ENCODE assay signal across 8 mouse cellular contexts in genomic region chr2:78868951-78869720, GRCm38 (mm10). TPM values are rescaled to one million over a fixed set of nuclear protein-coding genes. Genes with fewer than 3 reads are reported as not detected.
A peak's percentile ranks its signal among the peaks of the same experiment; 100 is the strongest.
DNase-seq lines count a peak whose midpoint lies in the region; ATAC-seq lines count a peak whose summit lies in the region.

No protein-coding gene starts in this region.

- under 1% methylated on average over 63 of the region's 114 CpGs for WGBS in hindbrain, embryonic 16.5 days

- H3K36me3 ChIP-seq in hindbrain, embryonic 16.5 days (ENCODE audit: control insufficient read depth, insufficient read depth, low read length): no peaks in the 10 kb centered on the region
- H3K36me3 ChIP-seq in megakaryocyte, embryonic 14.5 days (replicated peaks; ENCODE audit: low read length): peaks cover 14% of the 10 kb centered on the region

- peak overlapping the region; percentile 97 for H3K27ac ChIP-seq in hindbrain, embryonic 16.5 days (ENCODE audit: low read depth, low read length)

- peak overlapping the region; percentile 98 for H3K9ac ChIP-seq in hindbrain, embryonic 16.5 days (ENCODE audit: low read depth, low read length)

- DNase-seq in ZHBTc4 (ENCODE audit: low read depth, low spot score): peak; percentile 88
- DNase-seq in cerebellum, postnatal 36 days: peak; percentile 76 to 82
- peak; percentile 61 for DNase-seq in gastrocnemius, adult 18-20 months (ENCODE audit: low spot score)
- DNase-seq in left cerebral cortex, adult 9 months (ENCODE audit: low spot score in 2 of 2): peak; percentile 54 to 65
- peak; percentile 84 for DNase-seq in right cerebral cortex, postnatal 14 days
- peak; percentile 60 for DNase-seq in urinary bladder, postnatal 36 days (ENCODE audit: low spot score in 2 of 2)

- peak overlapping the region; percentile 82 for H3K4me3 ChIP-seq in hindbrain, embryonic 16.5 days (ENCODE audit: low read length)
- H3K4me3 ChIP-seq in megakaryocyte, embryonic 14.5 days (replicated peaks): peak overlapping the region; percentile 93

- ATAC-seq in hindbrain, embryonic 16.5 days: peak; percentile 97

- H3K27me3 ChIP-seq in hindbrain, embryonic 16.5 days (replicated peaks; ENCODE audit: control insufficient read depth, insufficient read depth, low read length): no peaks in the 10 kb centered on the region
- no peaks in the 10 kb centered on the region for H3K27me3 ChIP-seq in megakaryocyte, embryonic 14.5 days (replicated peaks)

- H3K9me3 ChIP-seq in hindbrain, embryonic 16.5 days (ENCODE audit: control insufficient read depth, low read length): no peaks in the 10 kb centered on the region
- no peaks in the 10 kb centered on the region for H3K9me3 ChIP-seq in megakaryocyte, embryonic 14.5 days

- H3K4me2 ChIP-seq in hindbrain, embryonic 16.5 days (ENCODE audit: low read length): peak overlapping the region; percentile 87

- peaks cover 18% of the 10 kb centered on the region for H3K4me1 ChIP-seq in hindbrain, embryonic 16.5 days (ENCODE audit: control insufficient read depth, insufficient read depth, low read depth, low read length)
- peaks cover 62% of the 10 kb centered on the region for H3K4me1 ChIP-seq in megakaryocyte, embryonic 14.5 days

RNA-seq across cellular contexts. Expression of gene Ube2e3, which starts 1.2 kb away (rescaled TPM):
- total RNA-seq in gastrocnemius, adult 18-20 months (2021): 10 to 100 TPM; 26.4 to 27.3 TPM
- polyA plus RNA-seq in hindbrain, embryonic 16.5 days (2015; fragmentation: Nextera tagmentation; extraction: Ambion mirVana): 247 and 257 TPM in 2 replicates
- 48.6 and 88.1 TPM in 2 replicates for polyA plus RNA-seq in megakaryocyte, embryonic 14.5 days (2012; ENCODE audit: insufficient read depth, low replicate concordance)

Comparison
In these comparisons a context has a peak if more than half of its experiments do, and no peak if none do; other contexts are left out.
1. Peak in every context shown above with its lines: DNase-seq, ATAC-seq, H3K4me3 ChIP-seq and H3K27ac ChIP-seq.